Mouse (Mus musculus) neural tube, embryonic 13.5 days (tissue): ENCODE data around the gene Lfng. TPM values are rescaled to one million over a fixed set of nuclear protein-coding genes. Genes with fewer than 3 reads are reported as not detected.
A peak's percentile ranks its signal among the peaks of the same experiment; 100 is the strongest.

Source experiments
- ATAC-seq: fragments of 200-750 bp; cut with Nextera tagmentation; 2 replicates; pipeline ENCODE4 v1.8.0; 2017; ENCODE audit warnings: low read depth, mild to moderate bottlenecking, moderate TSS enrichment, moderate library complexity
- H3K27ac ChIP-seq: fragments of 300-500 bp; sonication (generic); replicated peaks from 2 replicates; pipeline ENCODE4 v1.5.1; 2015; ENCODE audit warnings: moderate library complexity, mild to moderate bottlenecking, inconsistent platforms
- H3K27me3 ChIP-seq: fragments of 300-500 bp; sonication (generic); 2 replicates; pipeline ENCODE4 v1.6.1; 2015; ENCODE audit warnings: mild to moderate bottlenecking, inconsistent platforms
- H3K36me3 ChIP-seq: fragments of 300-500 bp; sonication (generic); 2 replicates; pipeline ENCODE4 v1.6.1; 2015; ENCODE audit warnings: mild to moderate bottlenecking, inconsistent platforms
- H3K4me1 ChIP-seq: fragments of 300-500 bp; sonication (generic); replicated peaks from 2 replicates; pipeline ENCODE4 v1.6.1; 2015; ENCODE audit warnings: inconsistent platforms
- H3K4me2 ChIP-seq: fragments of 300-500 bp; sonication (generic); 2 replicates; pipeline ENCODE4 v1.6.1; 2015; ENCODE audit warnings: inconsistent platforms, mild to moderate bottlenecking, moderate library complexity
- H3K4me3 ChIP-seq: fragments of 300-500 bp; sonication (generic); 2 replicates; pipeline ENCODE4 v1.5.1; 2015; ENCODE audit warnings: mild to moderate bottlenecking, inconsistent platforms
- H3K9ac ChIP-seq: fragments of 300-500 bp; sonication (generic); 2 replicates; pipeline ENCODE4 v1.6.1; 2015; ENCODE audit warnings: moderate library complexity, mild to moderate bottlenecking, inconsistent platforms
- H3K9me3 ChIP-seq: fragments of 300-500 bp; sonication (generic); 2 replicates; pipeline ENCODE4 v1.6.1; 2016; ENCODE audit warnings: inconsistent platforms
- WGBS: fragments of 180-500 bp; shearing (Covaris S2); methylation state at CpG from one replicate; pipeline ENCODE4 v1.1.7; 2015; 5-methylcytosine and 5-hydroxymethylcytosine counted together
- polyA plus RNA-seq: library from polyadenylated mRNA; unstranded; fragments of >200 nt; fragmentation: Nextera tagmentation; extraction: Ambion mirVana; gene quantifications from 2 replicates; pipeline ENCODE4 v1.2.1, GENCODE M21; 2015

Lfng gene
- polyA plus RNA-seq, 1 experiment from 2014 or later = 20.6 TPM

DNA sequence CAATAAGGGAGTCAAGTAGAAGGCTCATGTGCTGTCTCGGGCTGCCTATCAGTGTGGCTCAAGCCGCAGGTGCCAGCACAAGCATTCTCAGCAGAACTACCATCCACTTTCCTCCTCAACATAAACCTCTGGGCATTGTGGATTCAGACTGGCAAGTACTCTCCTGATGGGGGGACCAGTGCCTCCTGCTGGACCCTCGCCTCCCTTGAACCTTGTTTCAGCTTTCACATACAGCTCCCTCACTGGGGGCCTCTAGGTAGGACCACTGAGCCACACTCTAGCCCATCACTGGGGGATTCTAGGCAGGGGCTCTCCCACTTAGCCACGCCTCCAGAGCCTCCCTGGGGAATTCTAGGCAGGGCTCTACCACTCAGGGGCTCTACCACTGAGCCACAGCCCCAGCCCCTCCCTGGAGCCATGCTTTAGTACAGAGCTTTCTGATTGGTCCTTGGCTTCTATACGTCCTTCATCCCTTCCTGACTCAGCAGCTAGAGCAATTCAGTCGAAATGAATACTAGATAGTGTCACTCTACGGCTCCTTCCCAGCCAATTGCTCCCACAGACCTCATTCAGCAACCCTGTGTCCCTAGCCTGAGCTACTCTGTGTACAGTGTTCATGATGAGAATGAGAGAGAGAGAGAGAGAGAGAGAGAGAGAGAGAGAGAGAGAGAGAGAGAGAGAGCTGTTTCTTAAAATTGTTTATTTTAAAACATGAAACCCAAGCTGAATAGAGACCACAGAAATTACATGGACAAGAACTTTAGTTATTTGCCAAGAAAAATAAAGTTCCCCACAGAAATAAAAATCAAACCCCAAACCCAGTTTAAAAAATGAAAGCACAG is 13.0 kb downstream of the Lfng start:
- H3K36me3 ChIP-seq = peaks cover 40% of the 10 kb centered on the region
- no peaks in the 10 kb centered on the region for H3K9me3 ChIP-seq
- peak overlapping the region; percentile 59 for H3K27ac ChIP-seq
- no peaks in the 10 kb centered on the region for H3K27me3 ChIP-seq
- H3K4me1 ChIP-seq = peaks cover 19% of the 10 kb centered on the region
- H3K4me2 ChIP-seq = no peak overlapping the region
- no peak overlapping the region for H3K9ac ChIP-seq
- no peak overlapping the region for H3K4me3 ChIP-seq
- ATAC-seq = peak; percentile 36; the same call in 1 of the 2 replicates
- WGBS = 51% methylated on average over 7 of the region's 7 CpGs

- H3K4me1 ChIP-seq = peaks cover 19% of the 10 kb centered on the region
- H3K27ac ChIP-seq = peak overlapping the region; percentile 7; the same call in 1 of the 2 replicates
- H3K27me3 ChIP-seq = no peaks in the 10 kb centered on the region
- ATAC-seq = no peak
- H3K36me3 ChIP-seq = peaks cover 46% of the 10 kb centered on the region
- no peak overlapping the region for H3K9ac ChIP-seq
- 68% methylated on average over 9 of the region's 9 CpGs for WGBS
- no peaks in the 10 kb centered on the region for H3K9me3 ChIP-seq
- no peak overlapping the region for H3K4me2 ChIP-seq
- H3K4me3 ChIP-seq = no peak overlapping the region
These were observed 14.0 kb downstream of the Lfng start for GRCm38 (mm10) chr5:140621092-140621491.

DNA sequence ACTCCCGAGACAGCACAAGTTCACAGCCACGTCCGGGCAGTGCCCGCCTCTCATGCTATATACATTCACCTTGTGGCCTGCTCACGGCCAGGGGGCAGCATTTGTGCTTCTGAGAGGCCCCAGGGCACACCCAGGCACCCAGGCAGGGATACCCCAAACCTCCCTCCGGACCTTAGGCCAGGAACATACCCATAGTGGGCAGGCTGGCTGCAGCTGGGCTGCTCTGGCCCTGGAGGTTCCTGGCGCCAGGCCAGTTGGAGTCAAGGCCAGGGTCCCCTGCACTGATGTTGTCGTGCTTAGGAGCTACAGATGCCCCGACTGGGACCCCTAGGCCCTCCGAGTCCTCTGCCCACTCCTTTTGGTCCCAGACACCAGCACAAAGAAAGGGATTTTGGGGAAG is 14.4 kb downstream of the Lfng start:
- Histone ChIP-seq H3K36me3 (peaks cover 51% of the 10 kb centered on the region), H3K4me3 (no peak overlapping the region), H3K27ac (peak overlapping the region; percentile 34; the same call in 1 of the 2 replicates), H3K9me3 (no peaks in the 10 kb centered on the region), H3K9ac (no peak overlapping the region), H3K4me1 (peaks cover 19% of the 10 kb centered on the region), H3K27me3 (no peaks in the 10 kb centered on the region), H3K4me2 (no peak overlapping the region)
- WGBS = 67% methylated on average over 10 of the region's 10 CpGs
- ATAC-seq = no peak

- H3K4me2 ChIP-seq = no peak overlapping the region
- peaks cover 67% of the 10 kb centered on the region for H3K36me3 ChIP-seq
- H3K4me3 ChIP-seq = no peak overlapping the region
- no peaks in the 10 kb centered on the region for H3K27me3 ChIP-seq
- no peaks in the 10 kb centered on the region for H3K9me3 ChIP-seq
- 94% methylated on average over 23 of the region's 23 CpGs for WGBS
- H3K9ac ChIP-seq = no peak overlapping the region
- peaks cover 19% of the 10 kb centered on the region for H3K4me1 ChIP-seq
- ATAC-seq = no peak
- H3K27ac ChIP-seq = no peak overlapping the region
These were observed 16.0 kb downstream of the Lfng start for GRCm38 (mm10) chr5:140622978-140623670.

GRCm38 (mm10) chr5:140623791-140624190 is 16.7 kb downstream of the Lfng start:
- ATAC-seq = no peak
- H3K9me3 ChIP-seq = no peaks in the 10 kb centered on the region
- H3K27me3 ChIP-seq = no peaks in the 10 kb centered on the region
- no peak overlapping the region for H3K27ac ChIP-seq
- H3K4me2 ChIP-seq = no peak overlapping the region
- no peak overlapping the region for H3K4me3 ChIP-seq
- peaks cover 73% of the 10 kb centered on the region for H3K36me3 ChIP-seq
- WGBS = 84% methylated on average over 4 of the region's 4 CpGs
- no peak overlapping the region for H3K9ac ChIP-seq
- H3K4me1 ChIP-seq = peaks cover 19% of the 10 kb centered on the region

GRCm38 (mm10) chr5:140624238-140624637 is 17.1 kb downstream of the Lfng start:
- peaks cover 19% of the 10 kb centered on the region for H3K4me1 ChIP-seq
- 95% methylated on average over 5 of the region's 5 CpGs for WGBS

GRCm38 (mm10) chr5:140624961-140625360 is 17.8 kb downstream of the Lfng start:
- WGBS = 95% methylated on average over 13 of the region's 13 CpGs

More at GRCm38 (mm10) chr5:140624238-140624637, 17.1 kb downstream of the Lfng start:
- ATAC-seq = no peak
- Histone ChIP-seq H3K36me3 (peaks cover 78% of the 10 kb centered on the region), H3K4me2 (no peak overlapping the region), H3K27ac (no peak overlapping the region), H3K4me3 (no peak overlapping the region), H3K9ac (no peak overlapping the region), H3K27me3 (no peaks in the 10 kb centered on the region), H3K9me3 (no peaks in the 10 kb centered on the region)

DNA sequence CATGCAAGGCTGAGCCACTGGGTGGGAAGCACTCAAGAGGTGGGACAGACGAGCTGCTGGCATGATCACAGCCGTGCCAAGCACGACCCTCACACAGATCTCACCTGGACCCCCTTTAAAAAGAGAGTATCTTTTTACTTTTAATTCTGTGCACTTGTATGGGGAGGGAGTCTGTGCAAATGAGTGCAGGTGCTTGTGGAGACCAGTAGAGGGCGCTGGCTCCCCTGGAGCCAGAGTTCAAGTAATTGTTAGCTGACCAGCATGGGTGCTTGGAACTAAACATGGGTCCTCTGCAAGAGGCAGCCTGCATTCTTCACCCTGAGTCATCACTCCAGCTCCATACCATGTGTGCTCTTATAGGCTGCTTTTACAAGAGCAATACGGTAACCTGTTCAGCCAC is 20.5 kb downstream of the Lfng start:
- Histone ChIP-seq H3K27ac (no peak overlapping the region), H3K9ac (no peak overlapping the region), H3K27me3 (no peaks in the 10 kb centered on the region), H3K4me1 (0 out of 2 replicates have a peak, but pooled peaks cover 3% of the 10 kb centered on the region), H3K9me3 (no peaks in the 10 kb centered on the region), H3K4me2 (no peak overlapping the region), H3K4me3 (no peak overlapping the region), H3K36me3 (peaks cover 96% of the 10 kb centered on the region)
- WGBS = 91% methylated on average over 5 of the region's 5 CpGs
- no peak for ATAC-seq

More at GRCm38 (mm10) chr5:140624961-140625360, 17.8 kb downstream of the Lfng start:
- peaks cover 85% of the 10 kb centered on the region for H3K36me3 ChIP-seq
- H3K4me2 ChIP-seq = no peak overlapping the region
- no peak for ATAC-seq
- no peaks in the 10 kb centered on the region for H3K9me3 ChIP-seq
- H3K4me3 ChIP-seq = no peak overlapping the region
- peaks cover 19% of the 10 kb centered on the region for H3K4me1 ChIP-seq
- H3K27ac ChIP-seq = no peak overlapping the region
- H3K27me3 ChIP-seq = no peaks in the 10 kb centered on the region
- H3K9ac ChIP-seq = no peak overlapping the region

- Histone ChIP-seq H3K4me3 (no peak overlapping the region), H3K27ac (no peak overlapping the region), H3K4me2 (no peak overlapping the region), H3K27me3 (no peaks in the 10 kb centered on the region), H3K36me3 (peaks cover 96% of the 10 kb centered on the region), H3K9ac (no peak overlapping the region), H3K9me3 (no peaks in the 10 kb centered on the region), H3K4me1 (no peaks in the 10 kb centered on the region)
- WGBS = 93% methylated on average over 9 of the region's 9 CpGs
- ATAC-seq = no peak
These were observed 21.9 kb downstream of the Lfng start for GRCm38 (mm10) chr5:140628995-140629394.

DNA sequence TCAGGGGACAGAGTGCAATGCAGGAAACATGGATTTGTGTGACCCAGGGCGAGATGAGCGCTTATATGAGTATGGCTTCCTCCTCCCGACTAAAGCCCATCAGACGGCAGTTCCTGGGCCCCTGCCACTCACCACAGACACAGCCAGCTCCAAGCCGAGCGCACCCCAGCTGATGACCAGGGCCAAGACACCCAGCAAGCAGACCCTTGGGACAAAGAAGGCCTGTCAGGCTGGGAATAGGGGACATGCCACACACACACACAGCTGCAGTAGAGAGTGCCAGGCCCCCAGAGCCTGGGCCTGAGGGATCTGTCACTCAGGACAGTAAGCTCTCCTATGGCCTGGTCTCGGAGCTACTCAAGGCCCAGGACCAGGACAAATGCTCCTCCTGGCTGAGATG is 26.3 kb downstream of the Lfng start:
- no peak for ATAC-seq
- Histone ChIP-seq H3K4me2 (no peak overlapping the region), H3K9me3 (no peaks in the 10 kb centered on the region), H3K4me3 (no peak overlapping the region), H3K4me1 (peaks cover 25% of the 10 kb centered on the region), H3K27ac (0 out of 2 replicates have a peak overlapping the region, but pooled peaks have one; percentile 6), H3K27me3 (no peaks in the 10 kb centered on the region), H3K36me3 (peaks cover 98% of the 10 kb centered on the region), H3K9ac (no peak overlapping the region)
- 92% methylated on average over 7 of the region's 7 CpGs for WGBS

- H3K9ac ChIP-seq = no peak overlapping the region
- H3K4me2 ChIP-seq = no peak overlapping the region
- H3K4me3 ChIP-seq = no peak overlapping the region
- H3K27ac ChIP-seq = no peak overlapping the region
- peaks cover 97% of the 10 kb centered on the region for H3K36me3 ChIP-seq
- 88% methylated on average over 26 of the region's 26 CpGs for WGBS
- no peak for ATAC-seq
- H3K27me3 ChIP-seq = no peaks in the 10 kb centered on the region
- peaks cover 40% of the 10 kb centered on the region for H3K4me1 ChIP-seq
- H3K9me3 ChIP-seq = no peaks in the 10 kb centered on the region
These were observed 27.9 kb downstream of the Lfng start for GRCm38 (mm10) chr5:140634798-140635722.
